11 mouse cellular contexts compared by ENCODE assay signal in the genomic region with DNA sequence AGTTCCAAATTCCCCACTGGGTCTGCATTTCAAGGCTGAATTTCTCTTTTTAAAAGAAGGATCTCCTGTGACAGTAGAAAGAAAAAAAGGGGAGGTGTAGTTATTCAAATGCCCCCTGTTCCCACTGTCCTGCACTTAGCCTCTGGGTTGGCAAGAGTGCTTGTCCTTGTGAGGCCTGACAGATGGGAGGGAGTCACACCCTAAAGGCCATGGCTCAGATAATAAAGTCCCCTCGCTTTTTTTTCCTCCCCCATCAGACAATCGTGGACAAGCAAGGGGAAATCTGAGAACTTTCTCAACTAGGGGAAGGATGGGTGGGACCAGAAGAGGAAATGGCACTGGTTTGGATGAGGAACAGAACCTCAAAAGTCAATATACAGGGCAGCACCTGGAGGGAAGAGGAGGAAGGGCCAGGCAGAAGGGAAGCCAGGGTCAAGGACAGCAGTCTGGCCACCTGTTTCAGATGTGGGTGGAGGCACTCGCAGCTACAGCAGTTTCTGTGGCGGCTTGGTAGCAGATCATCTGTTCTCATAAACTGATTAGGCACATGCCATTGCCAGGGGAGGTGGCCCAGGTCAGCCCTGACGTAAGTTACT.
DNase-seq lines count a peak whose midpoint lies in the region; ATAC-seq and TF ChIP-seq lines count a peak whose summit lies in the region.
"Had no signal": no experiment of that assay in that cellular context is flagged by ENCODE, and none has a peak within 500 bp of the region (broad histone marks: within the 10 kb centered on the region; RNA-seq: fewer than 3 reads in every experiment).

No protein-coding gene starts in this region.

- TF ChIP-seq EP300 in lung, postnatal 0 days (IDR thresholded peaks at IDR 0.05) = peak; percentile 50; the same call in 1 of the 2 replicates

- no peaks in the 10 kb centered on the region for H3K36me3 ChIP-seq in lung, postnatal 0 days (ENCODE audit: insufficient read depth, low read length)
- H3K36me3 ChIP-seq in hindbrain, embryonic 12.5 days = no peaks in the 10 kb centered on the region
- H3K36me3 ChIP-seq: hindbrain, embryonic 10.5 days; liver, embryonic 13.5 days had no signal

- H3K4me1 ChIP-seq in lung, postnatal 0 days (ENCODE audit: insufficient read depth, low read depth, low read length) = no peaks in the 10 kb centered on the region
- H3K4me1 ChIP-seq in hindbrain, embryonic 12.5 days = no peaks in the 10 kb centered on the region
- H3K4me1 ChIP-seq: liver, embryonic 13.5 days; megakaryocyte, embryonic 14.5 days had no signal

- H3K4me3 ChIP-seq in lung, postnatal 0 days (ENCODE audit: low read depth, low read length) = no peak overlapping the region
- H3K4me3 ChIP-seq in hindbrain, embryonic 12.5 days = no peak overlapping the region
- H3K4me3 ChIP-seq: hindbrain, embryonic 10.5 days; liver, embryonic 13.5 days; megakaryocyte, embryonic 14.5 days had no signal

- 38% methylated on average over 5 of the region's 5 CpGs for WGBS in lung, postnatal 0 days
- 58% methylated on average over 5 of the region's 5 CpGs for WGBS in hindbrain, embryonic 12.5 days

- ATAC-seq in lung, postnatal 0 days = 0 out of 2 replicates have a peak, but pooled peaks have one; percentile 32
- ATAC-seq in megakaryocyte, adult 5-6 weeks (ENCODE audit: poor library complexity, severe bottlenecking) = peak; percentile 58
- no peak for ATAC-seq in hindbrain, embryonic 12.5 days (ENCODE audit: low FRiP score)

- no peaks in the 10 kb centered on the region for H3K27me3 ChIP-seq in lung, postnatal 0 days (replicated peaks; ENCODE audit: insufficient read depth, low read length)
- H3K27me3 ChIP-seq in hindbrain, embryonic 12.5 days = no peaks in the 10 kb centered on the region; the same call in 1 of the 2 replicates
- H3K27me3 ChIP-seq: liver, embryonic 13.5 days; megakaryocyte, embryonic 14.5 days had no signal

- no peak for TF ChIP-seq CTCF in lung, postnatal 0 days (IDR thresholded peaks at IDR 0.05)

- intact Hi-C loops in heart, postnatal 25 days (cut with DNase I) = loop anchor here (2.0 to 5.0 kb wide), 3 partner anchors 23 to 448 kb away; no protein-coding TSS in a partner anchor

- no peaks in the 10 kb centered on the region for H3K9me3 ChIP-seq in lung, postnatal 0 days (ENCODE audit: low read length)
- no peaks in the 10 kb centered on the region for H3K9me3 ChIP-seq in hindbrain, embryonic 12.5 days (replicated peaks)
- H3K9me3 ChIP-seq: hindbrain, embryonic 10.5 days; liver, embryonic 13.5 days; megakaryocyte, embryonic 14.5 days had no signal

- peak; percentile 49 for DNase-seq in adrenal gland, adult 2 months
- DNase-seq in adrenal gland, postnatal 4 days (ENCODE audit: low spot score in 2 of 2) = no peak
- DNase-seq in lung, postnatal 0 days (ENCODE audit: low spot score) = peak; percentile 19
- no peak for DNase-seq in lung, postnatal 4 days
- DNase-seq in heart, postnatal 25 days (ENCODE audit: low spot score) = peak; percentile 11
- DNase-seq in frontal cortex, postnatal 14 days (ENCODE audit: low spot score in 2 of 2) = no peak
- DNase-seq: liver, embryonic 13.5 days had no signal

- no peak overlapping the region for H3K4me2 ChIP-seq in lung, postnatal 0 days (replicated peaks; ENCODE audit: low read depth, low read length)
- H3K4me2 ChIP-seq in hindbrain, embryonic 12.5 days (replicated peaks) = no peak overlapping the region
- H3K4me2 ChIP-seq: liver, embryonic 13.5 days had no signal

- no peak overlapping the region for H3K9ac ChIP-seq in lung, postnatal 0 days (replicated peaks; ENCODE audit: low read depth)
- no peak overlapping the region for H3K9ac ChIP-seq in hindbrain, embryonic 12.5 days
- H3K9ac ChIP-seq: liver, embryonic 13.5 days had no signal

- no peak overlapping the region for H3K27ac ChIP-seq in lung, postnatal 0 days (ENCODE audit: low read length)
- H3K27ac ChIP-seq in hindbrain, embryonic 12.5 days = no peak overlapping the region
- H3K27ac ChIP-seq: hindbrain, embryonic 10.5 days; liver, embryonic 13.5 days had no signal

Comparison
In these comparisons a context has a peak if more than half of its experiments do, and no peak if none do; other contexts are left out.
1. DNase-seq: peak in adrenal gland, adult 2 months (single experiment), lung, postnatal 0 days (single experiment) and heart, postnatal 25 days (single experiment); none in adrenal gland, postnatal 4 days (0 of 2), lung, postnatal 4 days (0 of 2) and frontal cortex, postnatal 14 days (0 of 2).